Mouse (Mus musculus) small intestine, adult 2 months (tissue): Measurements from ENCODE around the gene Dapk1. TPM values are rescaled to one million over a fixed set of nuclear protein-coding genes. Genes with fewer than 3 reads are reported as not detected.

Experiments used
- H3K27ac ChIP-seq: fragments of 200-500 bp; 2 replicates; pipeline ENCODE4 v1.5.1; 2012; ENCODE audit warnings: low read depth, low read length, control low read depth, inconsistent platforms; ENCODE audit not compliant: insufficient read depth
- H3K27me3 ChIP-seq: fragments of 200-500 bp; 2 replicates; pipeline ENCODE4 v1.6.1; 2012; ENCODE audit warnings: mild to moderate bottlenecking, moderate library complexity, low read length, inconsistent platforms; ENCODE audit not compliant: control insufficient read depth, insufficient read depth
- H3K36me3 ChIP-seq: fragments of 200-500 bp; 2 replicates; pipeline ENCODE4 v1.6.1; 2012; ENCODE audit warnings: mild to moderate bottlenecking, low read length, control low read depth, inconsistent platforms; ENCODE audit not compliant: control insufficient read depth, insufficient read depth
- H3K4me1 ChIP-seq: fragments of 200-500 bp; 2 replicates; pipeline ENCODE4 v1.6.1; 2012; ENCODE audit warnings: low read length, inconsistent platforms, mixed read lengths; ENCODE audit not compliant: control insufficient read depth, insufficient read depth, insufficient read length
- H3K4me3 ChIP-seq: fragments of 200-500 bp; 2 replicates; pipeline ENCODE4 v1.5.1; 2012; ENCODE audit warnings: low read depth, mild to moderate bottlenecking, control low read depth, inconsistent platforms, low read length, moderate library complexity
- CTCF ChIP-seq: fragments of 200-500 bp; IDR thresholded peaks from 2 replicates; pipeline ENCODE4 v1.5.1; 2012; ENCODE audit warnings: low read depth, mild to moderate bottlenecking, control low read depth, inconsistent platforms, low read length, moderate library complexity, mixed read lengths; ENCODE audit not compliant: insufficient replicate concordance, insufficient read length; ENCODE audit errors: extremely low read depth
- POLR2A ChIP-seq: fragments of 200-500 bp; IDR thresholded peaks from 2 replicates; pipeline ENCODE4 v1.6.1; 2012; ENCODE audit warnings: low read depth, mild to moderate bottlenecking, control low read depth, inconsistent platforms, low read length, moderate library complexity
- WGBS: fragments of 180-500 bp; shearing (Covaris S2); methylation state at CpG from one replicate; pipeline ENCODE4 v1.1.7; 2018; 5-methylcytosine and 5-hydroxymethylcytosine counted together
- polyA plus RNA-seq: library from polyadenylated mRNA; depleted of rRNA; stranded (reverse); fragments of >200 nt; gene quantifications from 2 replicates; pipeline ENCODE4 v1.2.3, GENCODE M21; 2012; rRNA removed

The Dapk1 gene
- 12.9 and 13.4 TPM in 2 replicates for polyA plus RNA-seq

DNA sequence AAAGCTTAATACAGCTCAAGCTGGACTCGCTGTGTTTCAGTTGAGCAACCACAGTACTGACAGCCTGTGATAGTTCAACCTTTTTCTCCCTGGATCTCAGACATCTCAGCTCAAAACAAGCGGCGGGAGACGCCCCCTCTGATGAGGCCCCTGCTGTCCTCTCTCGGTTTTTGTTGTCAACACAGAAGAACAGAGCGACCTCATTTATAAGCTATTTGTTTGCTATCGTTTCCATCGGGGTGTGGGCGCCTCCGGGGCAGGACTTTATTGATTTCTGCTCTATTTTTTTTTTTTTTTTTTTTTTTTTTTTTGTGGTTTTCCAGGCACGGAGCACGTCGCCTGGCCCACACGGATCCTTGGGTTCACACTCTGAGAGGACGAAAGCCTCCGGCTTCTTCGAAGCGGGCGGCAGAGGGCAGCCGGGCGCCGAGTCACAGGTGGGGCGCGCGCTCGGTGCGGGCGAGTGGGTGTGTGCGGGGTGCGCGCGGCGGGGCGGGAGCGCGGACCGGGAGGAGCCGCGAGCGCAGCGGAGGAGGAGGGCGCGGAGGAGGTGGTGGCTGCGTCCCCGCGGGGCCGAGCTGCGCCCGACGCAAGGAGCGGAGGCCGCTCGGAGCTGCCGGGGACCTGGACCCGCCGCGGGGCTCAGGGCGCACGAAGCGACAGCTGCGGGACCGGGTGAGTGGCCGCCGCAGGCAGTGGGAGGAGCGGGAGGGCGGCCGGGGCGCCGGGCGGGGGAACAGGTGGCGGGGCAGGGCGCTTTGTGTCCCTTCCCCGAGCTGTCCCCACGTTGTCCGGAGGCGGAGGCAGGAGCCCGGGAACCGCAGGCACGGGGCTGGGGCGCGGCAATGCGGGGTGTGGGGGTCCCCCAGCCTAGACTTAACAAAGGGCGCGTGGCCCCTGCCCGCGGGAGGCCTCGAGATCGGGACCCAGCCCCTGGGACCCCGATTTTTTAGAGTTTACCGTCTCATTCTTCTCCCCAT is at the start of gene Dapk1:
TSS of gene Dapk1 (plus strand) at position 512 of the 980 bp plus-strand sequence.
- peaks cover 4% of the 10 kb centered on the region; the same call in 1 of the 2 replicates for H3K27me3 ChIP-seq
- 1% methylated on average over 73 of the region's 90 CpGs for WGBS
- no peak for TF ChIP-seq POLR2A
- TF ChIP-seq CTCF = no peak
- H3K27ac ChIP-seq = no peak within 1 kb of the TSS
- no peaks in the 10 kb centered on the region for H3K36me3 ChIP-seq
- H3K4me3 ChIP-seq = peak within 1 kb of the TSS; percentile 74
- H3K4me1 ChIP-seq = 0 out of 2 replicates have a peak, but pooled peaks cover 2% of the 10 kb centered on the region

GRCm38 (mm10) chr13:60553326-60553725 is 48.4 kb upstream of the Dapk1 start:
- Histone ChIP-seq H3K4me3 (no peak overlapping the region), H3K27ac (no peak overlapping the region), H3K27me3 (no peaks in the 10 kb centered on the region), H3K36me3 (no peaks in the 10 kb centered on the region), H3K4me1 (no peaks in the 10 kb centered on the region)
- WGBS = 62% methylated on average over 3 of the region's 3 CpGs
- TF ChIP-seq POLR2A (no peak), CTCF (no peak)

- H3K27ac ChIP-seq = no peak overlapping the region
- TF ChIP-seq POLR2A (no peak), CTCF (no peak)
- no peaks in the 10 kb centered on the region for H3K36me3 ChIP-seq
- H3K27me3 ChIP-seq = no peaks in the 10 kb centered on the region
- H3K4me1 ChIP-seq = no peaks in the 10 kb centered on the region
- no peak overlapping the region for H3K4me3 ChIP-seq
Measured at GRCm38 (mm10) chr13:60556476-60556875, 45.3 kb upstream of the Dapk1 start.

DNA sequence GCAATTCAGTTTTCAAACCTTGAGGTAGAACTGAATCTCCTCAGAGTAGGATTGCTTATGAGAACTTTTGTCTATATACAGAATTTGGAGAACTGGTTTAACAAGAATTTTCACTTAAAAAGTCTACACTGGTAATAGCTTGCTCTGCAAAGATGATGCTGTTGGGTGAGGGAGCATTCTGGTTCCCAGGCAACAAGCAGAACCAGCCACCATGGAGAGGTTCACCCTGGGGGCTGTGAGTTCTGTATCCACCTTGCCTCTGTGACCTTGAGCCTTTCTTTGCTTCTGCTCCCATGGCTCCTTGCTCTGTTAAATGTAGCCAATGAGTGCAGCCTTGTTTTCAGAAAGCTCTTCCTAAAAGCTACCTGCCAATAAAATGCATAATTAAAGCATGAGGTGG is 44.8 kb upstream of the Dapk1 start:
- Histone ChIP-seq H3K4me1 (no peaks in the 10 kb centered on the region), H3K4me3 (no peak overlapping the region), H3K27me3 (no peaks in the 10 kb centered on the region), H3K27ac (no peak overlapping the region), H3K36me3 (no peaks in the 10 kb centered on the region)
- TF ChIP-seq POLR2A (no peak), CTCF (no peak)

GRCm38 (mm10) chr13:60564303-60564702 is 37.4 kb upstream of the Dapk1 start:
- H3K27ac ChIP-seq = no peak overlapping the region
- 47% methylated on average over 6 of the region's 6 CpGs for WGBS
- H3K4me1 ChIP-seq = no peaks in the 10 kb centered on the region
- no peaks in the 10 kb centered on the region for H3K36me3 ChIP-seq
- no peaks in the 10 kb centered on the region for H3K27me3 ChIP-seq
- TF ChIP-seq POLR2A (no peak), CTCF (no peak)
- no peak overlapping the region for H3K4me3 ChIP-seq

GRCm38 (mm10) chr13:60568934-60569548 is 32.7 kb upstream of the Dapk1 start:
- H3K27ac ChIP-seq = no peak overlapping the region
- no peak for TF ChIP-seq CTCF
- TF ChIP-seq POLR2A = no peak
- H3K36me3 ChIP-seq = no peaks in the 10 kb centered on the region
- H3K27me3 ChIP-seq = no peaks in the 10 kb centered on the region
- H3K4me3 ChIP-seq = no peak overlapping the region
- 77% methylated on average over 1 of the region's 1 CpGs for WGBS
- H3K4me1 ChIP-seq = no peaks in the 10 kb centered on the region

DNA sequence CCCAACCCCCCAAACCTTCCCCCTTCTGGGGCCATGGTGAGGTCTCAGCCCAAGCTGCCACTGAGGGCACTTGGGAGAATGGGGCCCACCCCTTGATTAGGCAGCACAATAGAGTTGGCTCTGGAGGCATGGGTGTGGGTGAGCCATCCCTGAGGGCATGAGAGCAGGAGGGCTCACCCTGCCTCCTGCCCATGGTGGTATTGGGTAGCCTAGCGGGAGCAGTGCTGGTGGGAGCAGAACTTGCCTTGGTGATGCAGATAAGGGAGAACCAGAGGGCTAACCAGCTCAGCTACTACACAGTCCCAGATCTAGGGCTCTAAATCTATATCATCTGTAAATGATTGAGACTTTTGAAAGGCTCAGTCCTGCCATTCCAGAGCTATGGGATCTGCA is 32.2 kb upstream of the Dapk1 start:
- Histone ChIP-seq H3K27ac (no peak overlapping the region), H3K4me1 (no peaks in the 10 kb centered on the region), H3K4me3 (no peak overlapping the region), H3K36me3 (no peaks in the 10 kb centered on the region), H3K27me3 (no peaks in the 10 kb centered on the region)
- no peak for TF ChIP-seq CTCF
- 89% methylated on average over 1 of the region's 1 CpGs for WGBS
